Mouse (Mus musculus): ENCODE measurements around the gene Pnpo.

The Pnpo gene

GRCm38 (mm10) chr11:96943746-96944304, at the start of gene Pnpo:
Pnpo (minus strand) TSS chr11:96943986.
- no peak for DNase-seq (ENCODE audit: low spot score)

GRCm38 (mm10) chr11:96992722-96993311, 49.0 kb upstream of the Pnpo start:
- peak; percentile 45 for DNase-seq (ENCODE audit: low spot score)

- no peak for DNase-seq (ENCODE audit: low spot score)
Observed at GRCm38 (mm10) chr11:96991501-96991900, 47.7 kb upstream of the Pnpo start.

GRCm38 (mm10) chr11:96987873-96988655, 44.3 kb upstream of the Pnpo start:
- DNase-seq (ENCODE audit: low spot score) = peak; percentile 27

- DNase-seq (ENCODE audit: low spot score) = no peak
Observed at GRCm38 (mm10) chr11:96986463-96986862, 42.7 kb upstream of the Pnpo start.

- no peak for DNase-seq (ENCODE audit: low spot score)
Observed at GRCm38 (mm10) chr11:96984903-96985302, 41.1 kb upstream of the Pnpo start.

- no peak for DNase-seq (ENCODE audit: low spot score)
Observed at GRCm38 (mm10) chr11:96982859-96983258, 39.1 kb upstream of the Pnpo start, which contains the start of gene Sp2. Sp2 (minus strand) TSS chr11:96982959.

- DNase-seq (ENCODE audit: low spot score) = peak; percentile 80
Observed at GRCm38 (mm10) chr11:96982355-96982754, 38.6 kb upstream of the Pnpo start.

GRCm38 (mm10) chr11:96981461-96981860, 37.7 kb upstream of the Pnpo start:
- DNase-seq (ENCODE audit: low spot score) = no peak

GRCm38 (mm10) chr11:96980021-96980420, 36.2 kb upstream of the Pnpo start:
- no peak for DNase-seq (ENCODE audit: low spot score)

- DNase-seq (ENCODE audit: low spot score) = no peak
Observed at GRCm38 (mm10) chr11:96979329-96979728, 35.5 kb upstream of the Pnpo start.

- DNase-seq (ENCODE audit: low spot score) = no peak
Observed at GRCm38 (mm10) chr11:96978401-96979246, 34.8 kb upstream of the Pnpo start.

- DNase-seq (ENCODE audit: low spot score) = peak; percentile 100
Observed at GRCm38 (mm10) chr11:96977606-96978400, 34.0 kb upstream of the Pnpo start.

GRCm38 (mm10) chr11:96976911-96977591, 33.3 kb upstream of the Pnpo start:
- DNase-seq (ENCODE audit: low spot score) = peak; percentile 89

- DNase-seq (ENCODE audit: low spot score) = no peak
Observed at GRCm38 (mm10) chr11:96976379-96976687, 32.5 kb upstream of the Pnpo start.

GRCm38 (mm10) chr11:96975511-96976378, 32.0 kb upstream of the Pnpo start:
- DNase-seq (ENCODE audit: low spot score) = no peak

- DNase-seq (ENCODE audit: low spot score) = no peak
Observed at GRCm38 (mm10) chr11:96974813-96975212, 31.0 kb upstream of the Pnpo start.

- DNase-seq (ENCODE audit: low spot score) = no peak
Observed at GRCm38 (mm10) chr11:96973426-96973964, 29.7 kb upstream of the Pnpo start.

GRCm38 (mm10) chr11:96972906-96973305, 29.1 kb upstream of the Pnpo start:
- no peak for DNase-seq (ENCODE audit: low spot score)

- no peak for DNase-seq (ENCODE audit: low spot score)
Observed at GRCm38 (mm10) chr11:96970341-96970740, 26.6 kb upstream of the Pnpo start.

Data from MN1 (cell line).